Mouse (Mus musculus) CH12F3 (cell line): ENCODE measurements at regions not wholly inside any gene's neighbourhood (a gene's known extent, or its start where the extent isn't known, plus 50 kb on each side); places are given as distances from the start of the nearest gene placed in this dataset.

Experiments used
- in situ Hi-C: fragments of 300-500 bp; cut with MboI; formaldehyde crosslinking; loops from 2 replicates; pipeline ENCODE4 v1.14.3; 2020; ENCODE audit warnings: low sequenced_read_pairs

- in situ Hi-C loops = no loop called here
Measured at GRCm38 (mm10) chr4:131660931-131661330, 177.2 kb downstream of the Ptpru start.

- in situ Hi-C loops = no loop called here
Measured at GRCm38 (mm10) chr4:131671784-131672515, 166.1 kb downstream of the Ptpru start.

GRCm38 (mm10) chr4:131677966-131678365 is 160.1 kb downstream of the Ptpru start:
- in situ Hi-C loops = no loop called here

- in situ Hi-C loops = no loop called here
Measured at GRCm38 (mm10) chr4:131683176-131683575, 154.9 kb downstream of the Ptpru start.

- in situ Hi-C loops = no loop called here
Measured at GRCm38 (mm10) chr4:131685544-131685943, 152.5 kb downstream of the Ptpru start.

GRCm38 (mm10) chr4:131694232-131694631 is 143.9 kb downstream of the Ptpru start:
- in situ Hi-C loops = no loop called here

- in situ Hi-C loops = no loop called here
Measured at GRCm38 (mm10) chr4:131695941-131696912, 141.9 kb downstream of the Ptpru start.
